Mouse (Mus musculus) MEL (cell line): ENCODE data around the gene Mcf2l. TPM values are rescaled to one million over a fixed set of nuclear protein-coding genes. Genes with fewer than 3 reads are reported as not detected.

Experiments used
- DNase-seq: peaks from one replicate; pipeline ENCODE4 v3.0.0; 2011; ENCODE audit warnings: low read depth, low spot score
- H3K27ac ChIP-seq: 2 replicates; pipeline ENCODE4 v1.5.1; 2012; ENCODE audit warnings: low read depth, mild to moderate bottlenecking, control low read depth, low read length, moderate library complexity; ENCODE audit not compliant: control insufficient read depth
- H3K27me3 ChIP-seq, 2 experiments: fragments of 150-350 bp in 1 of 2; sonication (generic) in 1 of 2; 2 replicates each; pipeline ENCODE4 v1.6.1; 2012; ENCODE audit warnings: low read length in 2 of 2, mild to moderate bottlenecking in 2 of 2, improper control_type of control experiment in 1 of 2, moderate library complexity in 1 of 2; ENCODE audit not compliant: insufficient read depth in 2 of 2, control insufficient read depth in 1 of 2
- H3K36me3 ChIP-seq, 2 experiments: 2 replicates each; pipeline ENCODE4 v1.6.1; 2012 to 2014; ENCODE audit warnings: low read length in 2 of 2, improper control_type of control experiment in 1 of 2, inconsistent platforms in 1 of 2, mild to moderate bottlenecking in 1 of 2; ENCODE audit not compliant: insufficient read depth in 2 of 2, control insufficient read depth in 1 of 2
- H3K4me1 ChIP-seq, 2 experiments: fragments of 150-350 bp in 1 of 2; sonication (generic) in 1 of 2; 2 replicates each; pipeline ENCODE4 v1.6.1; 2012; ENCODE audit warnings: low read length in 2 of 2, improper control_type of control experiment in 1 of 2, mild to moderate bottlenecking in 1 of 2; ENCODE audit not compliant: insufficient read depth in 2 of 2, control insufficient read depth in 1 of 2
- H3K4me3 ChIP-seq, 2 experiments: fragments of 150-350 bp in 1 of 2; sonication (generic) in 1 of 2; 2 replicates each; pipeline ENCODE4 v1.5.1; 2012; ENCODE audit warnings: low read depth in 2 of 2, low read length in 2 of 2, mild to moderate bottlenecking in 2 of 2, moderate library complexity in 2 of 2, control low read depth in 1 of 2, improper control_type of control experiment in 1 of 2; ENCODE audit not compliant: control insufficient read depth in 1 of 2, insufficient read depth in 1 of 2
- H3K79me2 ChIP-seq: 2 replicates; pipeline ENCODE4 v1.6.1; 2012; ENCODE audit warnings: mild to moderate bottlenecking, low read length, moderate library complexity; ENCODE audit not compliant: control insufficient read depth, poor library complexity, insufficient read depth
- H3K9ac ChIP-seq: 2 replicates; pipeline ENCODE4 v1.6.1; 2012; ENCODE audit warnings: low read depth, mild to moderate bottlenecking, control low read depth, low read length, moderate library complexity; ENCODE audit not compliant: control insufficient read depth, poor library complexity, severe bottlenecking
- H3K9me3 ChIP-seq: fragments of 150-350 bp; sonication (generic); replicated peaks from 2 replicates; pipeline ENCODE4 v1.6.1; 2012; ENCODE audit warnings: mild to moderate bottlenecking, low read length, improper control_type of control experiment, moderate library complexity; ENCODE audit not compliant: insufficient read depth
- BHLHE40 ChIP-seq: IDR thresholded peaks from 2 replicates; pipeline ENCODE4 v1.6.1; 2012; ENCODE audit warnings: low read depth, mild to moderate bottlenecking, inconsistent platforms, low read length, improper control_type of control experiment, borderline replicate concordance
- CHD1 ChIP-seq: IDR thresholded peaks from 2 replicates; pipeline ENCODE4 v1.6.1; 2012; ENCODE audit warnings: low read depth, mild to moderate bottlenecking, inconsistent platforms, low read length, improper control_type of control experiment
- CHD2 ChIP-seq: IDR thresholded peaks from 2 replicates; pipeline ENCODE4 v1.6.1; 2011; ENCODE audit warnings: low read length, improper control_type of control experiment
- CTCF ChIP-seq, 3 experiments: IDR thresholded peaks in 2 of 3; conservative IDR thresholded peaks in 1 of 3; 2 replicates each; pipeline ENCODE4 v1.5.1; 2011 to 2012; ENCODE audit warnings: low read length in 3 of 3, low read depth in 2 of 3, mild to moderate bottlenecking in 2 of 3, improper control_type of control experiment in 1 of 3, inconsistent platforms in 1 of 3, mixed read lengths in 1 of 3, moderate library complexity in 1 of 3; ENCODE audit not compliant: control insufficient read depth in 1 of 3, insufficient read depth in 1 of 3, poor library complexity in 1 of 3, severe bottlenecking in 1 of 3
- ELF1 ChIP-seq: IDR thresholded peaks from 2 replicates; pipeline ENCODE4 v1.6.1; 2014; ENCODE audit warnings: low read depth, mild to moderate bottlenecking, inconsistent platforms, low read length, improper control_type of control experiment, moderate library complexity
- ETS1 ChIP-seq: IDR thresholded peaks from 2 replicates; pipeline ENCODE4 v1.6.1; 2012; ENCODE audit warnings: low read depth, mild to moderate bottlenecking, inconsistent platforms, low read length, improper control_type of control experiment, moderate library complexity
- KAT2A ChIP-seq: conservative IDR thresholded peaks from 2 replicates; pipeline ENCODE4 v1.6.1; 2012; ENCODE audit warnings: low read depth, low read length, improper control_type of control experiment, inconsistent platforms
- MAFK ChIP-seq: IDR thresholded peaks from 2 replicates; pipeline ENCODE4 v1.6.1; 2011; ENCODE audit warnings: low read depth, mild to moderate bottlenecking, low read length, improper control_type of control experiment, borderline replicate concordance
- MYB ChIP-seq: IDR thresholded peaks from 2 replicates; pipeline ENCODE4 v1.6.1; 2011; ENCODE audit warnings: mild to moderate bottlenecking, low read depth, low read length, improper control_type of control experiment
- POLR2A ChIP-seq, 2 experiments: IDR thresholded peaks; 2 replicates each; pipeline ENCODE4 v1.6.1; 2011 to 2012; ENCODE audit warnings: low read length in 2 of 2, mild to moderate bottlenecking in 2 of 2, control low read depth in 1 of 2, improper control_type of control experiment in 1 of 2, low read depth in 1 of 2, moderate library complexity in 1 of 2; ENCODE audit not compliant: control insufficient read depth in 1 of 2, insufficient read depth in 1 of 2, poor library complexity in 1 of 2
- POLR2AphosphoS2 ChIP-seq: IDR thresholded peaks from 2 replicates; pipeline ENCODE4 v1.6.1; 2011; ENCODE audit warnings: low read length, improper control_type of control experiment
- RAD21 ChIP-seq: IDR thresholded peaks from 2 replicates; pipeline ENCODE4 v1.6.1; 2011; ENCODE audit warnings: mild to moderate bottlenecking, low read depth, low read length, improper control_type of control experiment
- RCOR1 ChIP-seq: IDR thresholded peaks from 2 replicates; pipeline ENCODE4 v1.6.1; 2012; ENCODE audit warnings: low read depth, mild to moderate bottlenecking, inconsistent platforms, low read length, improper control_type of control experiment
- SIN3A ChIP-seq: IDR thresholded peaks from 2 replicates; pipeline ENCODE4 v1.6.1; 2012; ENCODE audit warnings: low read length, improper control_type of control experiment, inconsistent platforms
- SMC3 ChIP-seq: IDR thresholded peaks from 2 replicates; pipeline ENCODE4 v1.6.1; 2011; ENCODE audit warnings: low read depth, low read length, improper control_type of control experiment
- USF1 ChIP-seq: IDR thresholded peaks from 2 replicates; pipeline ENCODE4 v1.6.1; 2014; ENCODE audit warnings: low read depth, mild to moderate bottlenecking, inconsistent platforms, low read length, improper control_type of control experiment, moderate library complexity
- ZC3H11A ChIP-seq: IDR thresholded peaks from 2 replicates; pipeline ENCODE4 v1.6.1; 2012; ENCODE audit warnings: low read depth, mild to moderate bottlenecking, inconsistent platforms, low read length, improper control_type of control experiment
- polyA plus RNA-seq, 2 experiments: library from polyadenylated mRNA; stranded (reverse) in 1 of 2; unstranded in 1 of 2; fragments of >175 nt in 1 of 2; fragments of >200 nt in 1 of 2; gene quantifications; 2 replicates each; pipeline versions ENCODE4 v1.2.1 to v1.2.4; 2012; ENCODE audit warnings: low replicate concordance in 2 of 2, low read depth in 1 of 2; ENCODE audit not compliant: insufficient read length in 2 of 2, insufficient read depth in 1 of 2, missing spikeins in 1 of 2
- total RNA-seq: library from RNA; depleted of rRNA; stranded (reverse); fragments of 300-350 nt; gene quantifications from 2 replicates; pipeline ENCODE4 v1.2.3, GENCODE M21; 2012

Mcf2l gene
- total and polyA plus RNA-seq, 3 experiments: 1.2 to 3.6 TPM; not detected in 1

DNA sequence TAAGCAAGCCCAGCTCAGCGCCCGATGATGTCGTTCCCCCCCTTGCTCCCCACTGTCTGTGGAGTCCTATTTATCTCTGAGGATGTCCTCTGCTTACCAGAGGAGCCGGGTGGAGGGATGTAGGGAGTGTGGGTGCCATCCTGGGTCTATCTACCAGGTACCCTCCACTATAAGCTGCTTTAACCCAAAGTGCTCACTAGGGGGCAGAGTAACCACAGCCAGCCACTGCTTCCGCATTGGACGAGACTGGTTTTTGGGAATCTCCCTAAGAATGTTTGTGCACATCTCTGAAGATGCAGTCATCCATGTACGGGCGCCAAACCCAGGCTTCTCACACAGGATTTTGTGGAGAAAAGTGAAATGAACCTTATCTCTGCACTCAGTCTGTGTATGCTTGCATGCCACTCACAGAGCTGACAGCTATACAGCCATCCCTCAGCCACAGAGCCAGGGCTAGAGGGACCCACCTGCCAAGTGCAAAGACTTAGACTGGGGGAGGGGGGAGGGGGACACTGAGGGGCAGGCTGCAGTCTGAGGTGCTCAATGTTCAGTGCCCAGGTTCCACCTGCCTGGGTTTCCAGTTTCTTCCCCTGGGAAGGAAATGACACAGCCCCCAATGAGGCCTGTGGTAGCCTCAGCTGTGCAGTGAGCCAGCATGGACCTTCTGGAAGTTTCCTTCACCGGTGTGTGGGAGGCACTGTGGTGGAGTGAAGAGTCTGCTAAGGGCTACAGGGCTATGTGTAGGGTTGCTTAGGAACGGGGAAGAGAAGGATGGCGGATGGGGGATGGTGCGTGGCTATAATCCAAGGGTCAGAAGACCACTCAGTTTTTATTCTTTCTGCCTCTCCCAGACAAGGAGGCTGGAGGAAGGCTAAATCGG lies 23.1 kb downstream of the Mcf2l start:
- Histone ChIP-seq H3K9me3 (no peaks in the 10 kb centered on the region), H3K4me1 (no peaks in the 10 kb centered on the region), H3K79me2 (no peaks in the 10 kb centered on the region), H3K4me3 (no peak overlapping the region), H3K27me3 (no peaks in the 10 kb centered on the region), H3K36me3 (no peaks in the 10 kb centered on the region), H3K27ac (no peak overlapping the region), H3K9ac (no peak overlapping the region)
- DNase-seq: peak; percentile 54
- TF ChIP-seq SIN3A (no peak), CHD2 (no peak), RAD21 (peak; percentile 69), ZC3H11A (peak; percentile 54), ELF1 (peak; percentile 65), BHLHE40 (no peak), SMC3 (peak; percentile 72), CHD1 (no peak), CTCF (IDR thresholded peaks at IDR 0.05 in 2 of 3, conservative IDR thresholded peaks at IDR 0.05 in 1 of 3; ENCODE audit: control insufficient read depth in 1 of 3, insufficient read depth in 1 of 3, low read depth in 2 of 3, low read length in 3 of 3, poor library complexity in 1 of 3, severe bottlenecking in 1 of 3) (peak; percentile 80 to 85 (median 82)), RCOR1 (no peak)

DNA sequence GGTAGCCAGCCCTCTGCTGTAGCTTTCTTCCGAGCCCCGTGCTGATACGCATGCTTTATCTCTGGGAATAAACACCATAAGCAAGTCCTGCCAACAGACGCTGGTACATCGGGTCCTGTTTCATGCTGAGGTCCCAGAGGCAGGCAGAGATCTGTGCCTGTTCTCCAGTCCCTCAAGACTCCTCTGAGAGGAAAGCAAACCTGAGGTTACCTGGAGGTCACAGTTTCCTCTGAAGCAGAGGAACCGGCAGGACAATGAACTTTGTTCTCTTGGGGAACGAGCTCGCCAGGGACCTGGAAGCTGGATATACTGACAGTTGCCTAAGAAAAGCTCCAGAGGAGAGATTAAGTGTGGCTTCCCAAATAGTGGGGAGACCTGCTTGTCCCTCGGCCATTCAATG lies 24.2 kb downstream of the Mcf2l start:
- Histone ChIP-seq H3K27me3 (no peaks in the 10 kb centered on the region), H3K4me3 (no peak overlapping the region), H3K9me3 (no peaks in the 10 kb centered on the region), H3K9ac (no peak overlapping the region), H3K79me2 (no peaks in the 10 kb centered on the region), H3K36me3 (no peaks in the 10 kb centered on the region), H3K27ac (no peak overlapping the region), H3K4me1 (no peaks in the 10 kb centered on the region)
- DNase-seq: no peak
- no peak for TF ChIP-seq POLR2AphosphoS2

DNA sequence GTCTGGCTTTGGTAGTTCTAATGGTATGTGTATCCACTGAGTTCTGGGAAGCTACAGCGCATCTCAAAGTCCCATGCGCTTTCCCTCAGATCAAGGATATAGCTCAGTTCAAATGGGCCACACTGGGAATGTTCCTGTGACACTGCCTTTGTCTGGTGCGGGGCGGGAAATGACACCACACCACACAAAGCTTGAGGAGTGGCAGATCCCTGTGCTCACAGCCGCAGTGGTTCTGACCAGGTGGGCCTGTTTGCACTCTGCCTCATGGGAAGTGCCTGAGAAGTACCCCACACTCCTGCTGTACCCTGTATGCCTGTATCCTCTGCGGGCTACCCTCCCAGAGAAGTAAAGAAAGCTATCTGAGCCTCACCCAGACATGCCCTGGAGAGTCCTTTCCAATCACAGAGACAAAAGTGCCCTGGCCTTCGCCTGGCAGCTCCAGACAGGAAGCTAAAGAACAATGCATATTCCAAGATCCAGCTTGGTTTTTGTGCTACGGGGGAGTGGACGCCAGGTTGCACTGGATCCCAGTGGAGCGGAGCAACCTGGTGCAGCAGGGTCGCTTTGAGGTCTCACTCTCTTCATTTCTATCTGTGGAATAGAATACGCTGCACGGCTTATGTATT lies 30.3 kb downstream of the Mcf2l start:
- no peak for DNase-seq
- Histone ChIP-seq H3K27ac (no peak overlapping the region), H3K9ac (no peak overlapping the region), H3K9me3 (no peaks in the 10 kb centered on the region), H3K4me3 (no peak overlapping the region), H3K4me1 (no peaks in the 10 kb centered on the region), H3K79me2 (no peaks in the 10 kb centered on the region), H3K36me3 (no peaks in the 10 kb centered on the region), H3K27me3 (no peaks in the 10 kb centered on the region)
- no peak for TF ChIP-seq MAFK
- TF ChIP-seq ETS1: no peak
- TF ChIP-seq POLR2A (IDR thresholded peaks at IDR 0.05; ENCODE audit: control insufficient read depth in 1 of 2, insufficient read depth in 1 of 2, low read depth in 1 of 2, low read length in 2 of 2, poor library complexity in 1 of 2): no peak
- TF ChIP-seq USF1: no peak
- no peak for TF ChIP-seq KAT2A
- no peak for TF ChIP-seq MYB
